Mouse (Mus musculus) brain, embryonic 14.5 days (tissue): ENCODE results near the gene Fam192a. TPM values are rescaled to one million over a fixed set of nuclear protein-coding genes. Genes with fewer than 3 reads are reported as not detected.
A peak's percentile ranks its signal among the peaks of the same experiment; 100 is the strongest.

Experiments used
- DNase-seq: peaks from one replicate; pipeline ENCODE4 v3.0.0-alpha.2; 2011; ENCODE audit warnings: low read depth
- CTCF ChIP-seq: fragments of 200-500 bp; IDR thresholded peaks from 2 replicates; pipeline ENCODE4 v1.5.1; 2012; ENCODE audit warnings: inconsistent platforms, mild to moderate bottlenecking, moderate library complexity, borderline replicate concordance; ENCODE audit not compliant: insufficient read depth, insufficient read length; ENCODE audit errors: extremely low read depth
- POLR2A ChIP-seq: fragments of 200-500 bp; IDR thresholded peaks from 2 replicates; pipeline ENCODE4 v1.6.1; 2012; ENCODE audit warnings: mild to moderate bottlenecking, inconsistent platforms, borderline replicate concordance; ENCODE audit not compliant: poor library complexity, insufficient read depth, insufficient read length, severe bottlenecking; ENCODE audit errors: extremely low read depth
- polyA plus RNA-seq: library from polyadenylated mRNA; depleted of rRNA; stranded (reverse); fragments of >200 nt; gene quantifications from 2 replicates; pipeline ENCODE4 v1.2.3, GENCODE M21; 2012

Fam192a gene
- polyA plus RNA-seq, 1 experiment, result 57.2 TPM

DNA sequence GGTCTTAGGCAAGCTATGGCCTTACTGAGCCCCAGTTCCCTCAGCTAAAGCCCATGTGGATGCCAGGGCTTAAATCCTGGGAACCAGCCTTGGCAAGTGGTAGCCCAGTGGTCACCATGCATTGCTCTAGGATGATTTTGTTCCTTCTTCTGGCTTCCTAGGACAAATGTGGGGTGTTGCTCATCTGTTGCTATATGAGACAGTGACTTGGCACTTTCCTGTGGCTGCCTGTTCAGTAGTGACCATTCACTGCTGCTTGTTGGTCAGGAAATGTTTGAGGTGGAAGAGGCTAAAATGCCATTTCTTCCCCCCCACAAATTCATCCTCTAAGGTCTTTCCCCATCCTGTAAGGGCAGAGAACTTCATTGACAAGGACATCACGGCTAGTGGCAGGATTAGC lies 32.4 kb downstream of the Fam192a start:
- TF ChIP-seq CTCF, result no peak
- no peak for TF ChIP-seq POLR2A
- DNase-seq, result no peak

GRCm38 (mm10) chr8:94568098-94568497 lies 33.7 kb downstream of the Fam192a start:
- no peak for TF ChIP-seq POLR2A
- no peak for TF ChIP-seq CTCF
- DNase-seq, result no peak

GRCm38 (mm10) chr8:94567159-94567849 lies 34.5 kb downstream of the Fam192a start:
- TF ChIP-seq CTCF (no peak), POLR2A (no peak)
- DNase-seq, result peak; percentile 92

DNA sequence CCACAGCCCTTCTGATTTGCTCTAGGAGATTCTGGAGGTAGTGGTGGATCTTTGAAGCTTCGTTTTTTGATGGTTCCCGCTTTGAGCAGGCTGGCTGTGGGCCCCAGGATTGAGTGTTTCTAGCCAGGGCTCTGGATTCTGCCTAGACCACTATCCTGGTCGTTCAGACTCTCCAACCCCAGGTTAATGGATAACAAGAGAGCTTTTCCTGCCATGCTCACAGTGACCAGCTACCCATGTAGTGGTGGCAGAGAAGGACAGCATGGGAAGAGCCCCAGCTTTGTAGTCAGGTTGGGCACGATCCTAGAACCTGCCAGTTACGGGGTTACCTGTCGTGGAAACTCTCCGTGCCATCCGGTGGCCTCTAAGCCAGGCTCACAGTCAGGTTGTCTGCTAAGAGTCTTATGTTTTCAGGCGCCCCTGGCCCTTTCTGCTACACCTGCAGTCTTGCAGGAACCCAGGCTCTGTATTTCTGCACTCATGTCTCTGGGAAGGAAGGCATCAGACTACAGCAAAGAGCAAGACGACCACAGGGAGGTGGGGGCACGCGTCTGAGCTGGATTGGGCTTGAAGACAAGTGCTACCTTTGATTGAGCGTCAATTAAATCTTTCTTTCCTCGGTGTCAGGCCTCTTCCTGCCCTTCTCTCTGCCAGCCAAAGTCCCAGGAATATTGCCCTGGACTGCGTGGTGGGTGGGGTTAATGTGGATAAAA lies 35.2 kb downstream of the Fam192a start:
- TF ChIP-seq POLR2A (no peak), CTCF (no peak)
- DNase-seq, result no peak

DNA sequence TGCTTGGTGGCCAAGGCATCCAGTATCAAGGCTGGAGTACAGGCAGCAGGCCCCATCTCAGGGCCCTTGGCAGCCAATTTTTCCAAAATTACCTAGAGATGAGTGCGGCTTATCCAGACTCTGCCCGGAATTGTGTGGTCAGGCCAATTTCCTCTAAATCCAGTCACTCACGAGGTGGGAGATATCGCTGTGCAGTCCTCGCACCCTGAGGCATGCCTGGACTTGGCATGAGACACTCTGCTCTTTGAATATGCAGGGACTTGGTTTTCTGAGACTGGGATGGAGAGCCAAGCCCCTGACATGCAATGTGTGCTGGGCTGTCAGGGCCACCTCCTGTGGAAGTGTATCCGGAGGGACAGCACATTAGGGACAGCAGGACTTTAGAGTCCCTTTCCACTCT lies 35.8 kb downstream of the Fam192a start:
- TF ChIP-seq POLR2A, result no peak
- DNase-seq, result peak; percentile 45

GRCm38 (mm10) chr8:94564421-94564820 lies 37.4 kb downstream of the Fam192a start:
- DNase-seq, result no peak
- TF ChIP-seq POLR2A, result no peak
- no peak for TF ChIP-seq CTCF

GRCm38 (mm10) chr8:94561256-94561655 lies 40.5 kb downstream of the Fam192a start:
- TF ChIP-seq POLR2A, result no peak
- TF ChIP-seq CTCF, result no peak
- DNase-seq, result peak; percentile 86

DNA sequence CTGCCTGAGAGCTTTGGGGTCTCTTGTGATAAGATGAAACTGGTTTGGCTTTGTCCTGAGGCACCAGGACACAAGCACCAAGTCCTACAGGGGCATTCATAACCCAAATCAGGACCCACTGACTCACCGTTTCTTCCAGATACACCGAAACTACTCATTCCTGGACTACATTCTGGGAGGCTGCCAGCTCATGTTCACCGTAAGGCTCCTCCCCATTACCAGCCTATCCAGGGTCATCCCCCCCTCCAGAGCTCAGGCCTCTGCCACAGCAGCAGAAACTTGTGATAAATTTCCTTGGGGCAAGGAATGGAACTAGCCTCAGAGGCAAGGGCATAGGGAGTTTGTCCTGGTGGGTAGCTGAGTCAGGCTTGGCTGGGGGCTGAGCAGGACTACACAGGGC lies 44.5 kb downstream of the Fam192a start:
- TF ChIP-seq CTCF (no peak), POLR2A (no peak)
- no peak for DNase-seq

- TF ChIP-seq POLR2A, result no peak
- TF ChIP-seq CTCF, result no peak
- DNase-seq, result no peak
Measured at GRCm38 (mm10) chr8:94552696-94553095, 49.1 kb downstream of the Fam192a start.

GRCm38 (mm10) chr8:94551471-94552422 lies 50.0 kb downstream of the Fam192a start:
- TF ChIP-seq POLR2A, result no peak
- no peak for TF ChIP-seq CTCF
- DNase-seq, result peak; percentile 97

DNA sequence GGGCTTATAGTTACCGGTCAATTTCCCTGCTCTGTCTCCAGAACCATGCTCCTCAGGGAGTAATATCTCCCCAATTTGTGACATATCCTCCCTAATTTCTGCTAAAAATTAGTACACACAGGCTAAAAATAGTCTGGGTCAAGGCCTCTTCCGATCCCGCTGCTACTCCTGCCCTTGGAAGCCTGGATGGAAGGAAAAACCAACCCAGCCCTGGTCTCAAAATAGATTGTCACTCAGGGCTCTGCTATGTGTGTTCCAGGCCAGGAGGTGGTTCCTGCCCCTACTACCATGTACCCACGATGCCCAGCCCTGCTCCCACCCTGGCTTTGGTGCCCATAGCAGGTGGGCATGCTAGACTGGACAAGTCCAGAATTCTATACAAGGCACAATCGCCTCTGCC lies 51.8 kb downstream of the Fam192a start:
- DNase-seq, result no peak
- no peak for TF ChIP-seq CTCF
- no peak for TF ChIP-seq POLR2A
